Comparison of ENCODE assay signal across 11 mouse cellular contexts in genomic region chr5:89500182-89500581, GRCm38 (mm10). TPM values are rescaled to one million over a fixed set of nuclear protein-coding genes. Genes with fewer than 3 reads are reported as not detected.
DNase-seq lines count a peak whose midpoint lies in the region; ATAC-seq and TF ChIP-seq lines count a peak whose summit lies in the region.
"Had no signal": no experiment of that assay in that cellular context is flagged by ENCODE, and none has a peak within 500 bp of the region (broad histone marks: within the 10 kb centered on the region; RNA-seq: fewer than 3 reads in every experiment).

No protein-coding gene starts in this region.

- no peaks in the 10 kb centered on the region for H3K36me3 ChIP-seq in forebrain, postnatal 0 days (ENCODE audit: insufficient read depth)
- no peaks in the 10 kb centered on the region for H3K36me3 ChIP-seq in forebrain, embryonic 12.5 days (replicated peaks)
- H3K36me3 ChIP-seq in CH12.LX (replicated peaks in 1 of 2; ENCODE audit: control insufficient read depth in 1 of 2, insufficient read depth in 1 of 2, low read length in 1 of 2) = no peaks in the 10 kb centered on the region
- H3K36me3 ChIP-seq in lung, embryonic 14.5 days (ENCODE audit: insufficient read depth) = no peaks in the 10 kb centered on the region

- dilution Hi-C loops in CH12.LX (cut with MboI; ENCODE audit: extremely low pct_ligation_motif_present, extremely low pct_unique_long_range_greater_than_20kb, low sequenced_read_pairs) = no loop called here

- H3K27me3 ChIP-seq in forebrain, postnatal 0 days (ENCODE audit: insufficient read depth, low read length) = no peaks in the 10 kb centered on the region
- H3K27me3 ChIP-seq in forebrain, embryonic 12.5 days = no peaks in the 10 kb centered on the region
- H3K27me3 ChIP-seq in CH12.LX (replicated peaks) = no peaks in the 10 kb centered on the region
- no peaks in the 10 kb centered on the region for H3K27me3 ChIP-seq in lung, embryonic 14.5 days (ENCODE audit: insufficient read depth, low read length)
- H3K27me3 ChIP-seq in cerebellum, adult 2 months (ENCODE audit: control insufficient read depth, insufficient read depth, low read length) = no peaks in the 10 kb centered on the region

- no peaks in the 10 kb centered on the region for H3K79me2 ChIP-seq in CH12.LX (replicated peaks; ENCODE audit: control insufficient read depth, extremely low read depth, insufficient read depth, poor library complexity, severe bottlenecking)

- no peak for DNase-seq in forebrain, postnatal 0 days
- peak; percentile 72 for DNase-seq in CH12.LX (ENCODE audit: extremely low read depth)
- no peak for DNase-seq in brain, embryonic 14.5 days (ENCODE audit: low read depth)
- peak; percentile 40 for DNase-seq in lung, embryonic 14.5 days
- DNase-seq in left cerebral cortex, adult 8-10 months (ENCODE audit: low spot score in 2 of 2) = no peak
- DNase-seq in cerebellum, adult 8-10 months = no peak
- no peak for DNase-seq in cerebellum, adult 2 months

- TF ChIP-seq CTCF in forebrain, postnatal 0 days (IDR thresholded peaks at IDR 0.05; ENCODE audit: low read depth) = peak; percentile 8; the same call in 1 of the 2 replicates
- peak; percentile 50 to 82 for TF ChIP-seq CTCF in CH12.LX (conservative IDR thresholded peaks at IDR 0.05 in 1 of 2, IDR thresholded peaks at IDR 0.05 in 1 of 2; ENCODE audit: low read depth in 2 of 2, low read length in 2 of 2)
- TF ChIP-seq CTCF in brain, embryonic 14.5 days (IDR thresholded peaks at IDR 0.05; ENCODE audit: borderline replicate concordance, extremely low read depth, insufficient read depth, insufficient read length) = peak; percentile 45; the same call in 1 of the 2 replicates
- peak; percentile 57 for TF ChIP-seq CTCF in lung, embryonic 14.5 days (IDR thresholded peaks at IDR 0.05; ENCODE audit: low read depth)
- TF ChIP-seq CTCF in cerebellum, adult 2 months (IDR thresholded peaks at IDR 0.05; ENCODE audit: borderline replicate concordance, insufficient read depth, low read depth, low read length) = no peak

- in situ Hi-C loops in CH12.LX (cut with MboI; ENCODE audit: low pct_ligation_motif_present, low pct_unique_long_range_greater_than_20kb, low sequenced_read_pairs) = no loop called here

- no peak overlapping the region for H3K4me2 ChIP-seq in forebrain, postnatal 0 days (ENCODE audit: low read depth)
- H3K4me2 ChIP-seq in forebrain, embryonic 12.5 days = no peak overlapping the region
- H3K4me2 ChIP-seq in CH12.LX (ENCODE audit: insufficient read depth, low read depth, poor library complexity, severe bottlenecking) = no peak overlapping the region; the same call in 1 of the 2 replicates
- H3K4me2 ChIP-seq in lung, embryonic 14.5 days = no peak overlapping the region

- TF ChIP-seq POLR2A in CH12.LX (IDR thresholded peaks at IDR 0.05; ENCODE audit: low read depth, low read length) = no peak
- no peak for TF ChIP-seq POLR2A in brain, embryonic 14.5 days (IDR thresholded peaks at IDR 0.05; ENCODE audit: borderline replicate concordance, extremely low read depth, insufficient read depth, insufficient read length, poor library complexity, severe bottlenecking)
- TF ChIP-seq POLR2A in cerebellum, adult 2 months (IDR thresholded peaks at IDR 0.05; ENCODE audit: borderline replicate concordance, insufficient read depth, low read length) = no peak

- no peak for ATAC-seq in forebrain, postnatal 0 days
- ATAC-seq in forebrain, embryonic 12.5 days (ENCODE audit: low FRiP score) = no peak
- no peak for ATAC-seq in lung, embryonic 14.5 days (ENCODE audit: insufficient read depth)

- no peak overlapping the region for H3K4me3 ChIP-seq in forebrain, postnatal 0 days (ENCODE audit: low read depth, low read length)
- no peak overlapping the region for H3K4me3 ChIP-seq in forebrain, embryonic 12.5 days (replicated peaks)
- no peak overlapping the region for H3K4me3 ChIP-seq in CH12.LX (replicated peaks in 1 of 3; ENCODE audit: low read depth in 2 of 3, low read length in 2 of 3, poor library complexity in 1 of 3)
- H3K4me3 ChIP-seq in lung, embryonic 14.5 days (ENCODE audit: low read depth, low read length) = no peak overlapping the region
- no peak overlapping the region for H3K4me3 ChIP-seq in cerebellum, adult 2 months (replicated peaks; ENCODE audit: insufficient read depth, low read depth, low read length)

- no peaks in the 10 kb centered on the region for H3K4me1 ChIP-seq in forebrain, postnatal 0 days (ENCODE audit: insufficient read depth)
- no peaks in the 10 kb centered on the region for H3K4me1 ChIP-seq in forebrain, embryonic 12.5 days
- no peaks in the 10 kb centered on the region for H3K4me1 ChIP-seq in CH12.LX (ENCODE audit: control insufficient read depth in 1 of 2, insufficient read depth in 2 of 2)
- H3K4me1 ChIP-seq in lung, embryonic 14.5 days (ENCODE audit: insufficient read depth) = no peaks in the 10 kb centered on the region
- H3K4me1 ChIP-seq in cerebellum, adult 2 months (ENCODE audit: control insufficient read depth, insufficient read depth, low read length) = no peaks in the 10 kb centered on the region

- H3K27ac ChIP-seq in forebrain, postnatal 0 days (ENCODE audit: low read depth, low read length) = no peak overlapping the region
- H3K27ac ChIP-seq in forebrain, embryonic 12.5 days = no peak overlapping the region
- no peak overlapping the region for H3K27ac ChIP-seq in CH12.LX (ENCODE audit: insufficient read depth, low read depth)
- no peak overlapping the region for H3K27ac ChIP-seq in lung, embryonic 14.5 days (ENCODE audit: low read depth)
- H3K27ac ChIP-seq in cerebellum, adult 2 months (ENCODE audit: insufficient read depth, low read length) = no peak overlapping the region

- WGBS in forebrain, postnatal 0 days = 64% methylated on average over 6 of the region's 6 CpGs
- WGBS in forebrain, embryonic 12.5 days = 55% methylated on average over 6 of the region's 6 CpGs
- 52% methylated on average over 6 of the region's 6 CpGs for WGBS in lung, embryonic 14.5 days
- WGBS in cerebellum, adult 2 months = 65% methylated on average over 6 of the region's 6 CpGs

- no peaks in the 10 kb centered on the region for H3K9me3 ChIP-seq in forebrain, postnatal 0 days (ENCODE audit: low read length)
- H3K9me3 ChIP-seq in forebrain, embryonic 12.5 days = no peaks in the 10 kb centered on the region
- H3K9me3 ChIP-seq in CH12.LX (replicated peaks; ENCODE audit: low read length) = no peaks in the 10 kb centered on the region
- H3K9me3 ChIP-seq in lung, embryonic 14.5 days (ENCODE audit: low read depth, low read length) = no peaks in the 10 kb centered on the region

- TF ChIP-seq EP300 in CH12.LX (IDR thresholded peaks at IDR 0.05; ENCODE audit: low read length) = no peak

- peak; percentile 38 for TF ChIP-seq RAD21 in CH12.LX (IDR thresholded peaks at IDR 0.05; ENCODE audit: low read depth, low read length)

- no peak overlapping the region for H3K9ac ChIP-seq in forebrain, postnatal 0 days
- no peak overlapping the region for H3K9ac ChIP-seq in forebrain, embryonic 12.5 days
- H3K9ac ChIP-seq in CH12.LX (ENCODE audit: insufficient read depth, low read depth) = no peak overlapping the region
- no peak overlapping the region for H3K9ac ChIP-seq in lung, embryonic 14.5 days

TF ChIP-seq in CH12.LX, 34 proteins besides CTCF, POLR2A, EP300 and RAD21:
- TF ChIP-seq NRF1 (IDR thresholded peaks at IDR 0.05; ENCODE audit: low read depth, low read length) (no peak), ELF1 (IDR thresholded peaks at IDR 0.05; ENCODE audit: low read depth, low read length) (no peak), MAFK (IDR thresholded peaks at IDR 0.05; ENCODE audit: insufficient replicate concordance, low read length) (no peak), SMC3 (IDR thresholded peaks at IDR 0.05; ENCODE audit: low read depth, low read length) (peak; percentile 18; the same call in 1 of the 2 replicates), MEF2A (IDR thresholded peaks at IDR 0.05; ENCODE audit: borderline replicate concordance, low read depth, low read length) (no peak)

RNA-seq across cellular contexts. Expression of gene Npffr2, which starts 27.0 kb away (rescaled TPM):
- 0.10 and 1.0 TPM in 2 replicates for total RNA-seq in forebrain, postnatal 0 days (2014; rRNA removed)
- 0.09 and 0.12 TPM in 2 replicates for polyA plus RNA-seq in forebrain, postnatal 0 days (2015; fragmentation: Nextera tagmentation; extraction: Ambion mirVana)
- 0.15 TPM in 1 of 2 replicates, not detected in the other for polyA plus RNA-seq in forebrain, embryonic 12.5 days (2016; fragmentation: Nextera tagmentation; extraction: Ambion mirVana)
- total RNA-seq in CH12.LX (2012; rRNA removed) (not detected in 2 replicates), CH12.LX (2014; rRNA removed) (not detected in 2 replicates)
- not detected in 2 replicates for polyA plus RNA-seq in CH12.LX (2012; ENCODE audit: insufficient read length, low read depth)
- polyA plus RNA-seq in brain, embryonic 14.5 days (2012; rRNA removed) = 0.04 and 0.14 TPM in 2 replicates
- 0.11 TPM in 1 of 2 replicates, not detected in the other for polyA plus RNA-seq in lung, embryonic 14.5 days (2014; fragmentation: Nextera tagmentation; extraction: Ambion mirVana)
- total RNA-seq in left cerebral cortex, adult 8-10 months (2022) = 1 to 10 TPM in 1 of 4 experiments, under 1 TPM in 3; 0.30 to 1.1 (median 0.59) TPM
- polyA plus RNA-seq in cerebellum, adult 2 months (2012; rRNA removed) = 0.06 and 0.16 TPM in 2 replicates
- total RNA-seq: hematopoietic stem cell, adult 5-6 weeks; megakaryocyte progenitor cell, adult 5-6 weeks had no signal

RNA-seq across cellular contexts. Expression of gene Gc, which starts 42.5 kb away (rescaled TPM):
- total RNA-seq in forebrain, postnatal 0 days (2014; rRNA removed) = not detected in 2 replicates
- not detected in 2 replicates for polyA plus RNA-seq in forebrain, postnatal 0 days (2015; fragmentation: Nextera tagmentation; extraction: Ambion mirVana)
- not detected in 2 replicates for polyA plus RNA-seq in forebrain, embryonic 12.5 days (2016; fragmentation: Nextera tagmentation; extraction: Ambion mirVana)
- not detected in 2 replicates for total RNA-seq in CH12.LX (2012; rRNA removed)
- not detected in 2 replicates for total RNA-seq in CH12.LX (2014; rRNA removed)
- not detected in 2 replicates for polyA plus RNA-seq in CH12.LX (2012; ENCODE audit: insufficient read length, low read depth)
- 0.14 and 0.27 TPM in 2 replicates for polyA plus RNA-seq in brain, embryonic 14.5 days (2012; rRNA removed)
- polyA plus RNA-seq in lung, embryonic 14.5 days (2014; fragmentation: Nextera tagmentation; extraction: Ambion mirVana) = not detected in 2 replicates
- not detected for total RNA-seq in left cerebral cortex, adult 8-10 months (2022)
- 0.10 TPM in 1 of 2 replicates, not detected in the other for polyA plus RNA-seq in cerebellum, adult 2 months (2012; rRNA removed)
- total RNA-seq: hematopoietic stem cell, adult 5-6 weeks; megakaryocyte progenitor cell, adult 5-6 weeks had no signal
- polyA plus RNA-seq: embryonic facial prominence, embryonic 14.5 days had no signal

Comparison
In these comparisons a context has a peak if more than half of its experiments do, and no peak if none do; other contexts are left out.
1. DNase-seq: peak in CH12.LX (single experiment) and lung, embryonic 14.5 days (single experiment); none in forebrain, postnatal 0 days (single experiment), brain, embryonic 14.5 days (single experiment), left cerebral cortex, adult 8-10 months (0 of 2), cerebellum, adult 8-10 months (single experiment) and cerebellum, adult 2 months (0 of 2).